Mouse (Mus musculus) embryonic facial prominence, embryonic 14.5 days (tissue): ENCODE measurements around the gene Sh3rf3. TPM values are rescaled to one million over a fixed set of nuclear protein-coding genes. Genes with fewer than 3 reads are reported as not detected.

Experiments
- ATAC-seq: fragments of 200-750 bp; cut with Nextera tagmentation; 2 replicates; pipeline ENCODE4 v1.8.0; 2017; ENCODE audit warnings: low read depth, moderate number of reproducible peaks, moderate TSS enrichment
- DNase-seq: peaks from one replicate; pipeline ENCODE4 v3.0.0-alpha.2; 2015; ENCODE audit warnings: low spot score
- H3K27ac ChIP-seq: fragments of 300-500 bp; sonication (generic); replicated peaks from 2 replicates; pipeline ENCODE4 v1.5.1; 2014; ENCODE audit warnings: low read depth, mild to moderate bottlenecking, low read length, moderate library complexity
- H3K27me3 ChIP-seq: fragments of 300-500 bp; sonication (generic); replicated peaks from 2 replicates; pipeline ENCODE4 v1.6.1; 2014; ENCODE audit warnings: low read length; ENCODE audit not compliant: control insufficient read depth, insufficient read depth
- H3K36me3 ChIP-seq: fragments of 300-500 bp; sonication (generic); 2 replicates; pipeline ENCODE4 v1.6.1; 2014; ENCODE audit warnings: low read length, mixed read lengths; ENCODE audit not compliant: control insufficient read depth, insufficient read depth
- H3K4me1 ChIP-seq: fragments of 300-500 bp; sonication (generic); 2 replicates; pipeline ENCODE4 v1.6.1; 2014; ENCODE audit warnings: antibody characterized with exemption, low read length; ENCODE audit not compliant: control insufficient read depth, insufficient read depth
- H3K4me2 ChIP-seq: fragments of 300-500 bp; sonication (generic); 2 replicates; pipeline ENCODE4 v1.6.1; 2014; ENCODE audit warnings: low read depth, mild to moderate bottlenecking, low read length, moderate library complexity, mixed read lengths
- H3K4me3 ChIP-seq: fragments of 300-500 bp; sonication (generic); 2 replicates; pipeline ENCODE4 v1.5.1; 2014; ENCODE audit warnings: low read depth, mild to moderate bottlenecking, low read length
- H3K9ac ChIP-seq: fragments of 300-500 bp; sonication (generic); 2 replicates; pipeline ENCODE4 v1.6.1; 2014; ENCODE audit warnings: low read depth, mild to moderate bottlenecking, low read length, moderate library complexity, mixed read lengths
- H3K9me3 ChIP-seq: fragments of 300-500 bp; sonication (generic); 2 replicates; pipeline ENCODE4 v1.6.1; 2016; ENCODE audit warnings: low read length; ENCODE audit not compliant: control insufficient read depth
- WGBS: fragments of 180-500 bp; shearing (Covaris S2); extraction: QIAGEN DNeasy Blood & Tissue Kit; methylation state at CpG from one replicate; pipeline ENCODE4 v1.1.7; 2014; 5-methylcytosine and 5-hydroxymethylcytosine counted together
- polyA plus RNA-seq: library from polyadenylated mRNA; unstranded; fragments of >200 nt; fragmentation: Nextera tagmentation; extraction: Ambion mirVana; gene quantifications from 2 replicates; pipeline ENCODE4 v1.2.1, GENCODE M21; 2014

Gene Sh3rf3
- polyA plus RNA-seq, 1 experiment from 2014 or later = 3.1 TPM

GRCm38 (mm10) chr10:58885351-58885750, 72.2 kb downstream of the Sh3rf3 start:
- Histone ChIP-seq H3K36me3 (no peaks in the 10 kb centered on the region), H3K9ac (no peak overlapping the region), H3K27me3 (no peaks in the 10 kb centered on the region), H3K4me1 (no peaks in the 10 kb centered on the region), H3K27ac (no peak overlapping the region), H3K4me3 (no peak overlapping the region), H3K9me3 (no peaks in the 10 kb centered on the region), H3K4me2 (no peak overlapping the region)
- DNase-seq (peak; percentile 45), ATAC-seq (no peak; the same call in 1 of the 2 replicates)
- 44% methylated on average over 5 of the region's 5 CpGs for WGBS

GRCm38 (mm10) chr10:58885816-58886215, 72.7 kb downstream of the Sh3rf3 start:
- no peak overlapping the region for H3K4me2 ChIP-seq
- H3K27me3 ChIP-seq = no peaks in the 10 kb centered on the region
- H3K9me3 ChIP-seq = no peaks in the 10 kb centered on the region
- H3K27ac ChIP-seq = no peak overlapping the region
- ATAC-seq (no peak), DNase-seq (peak; percentile 17)
- no peak overlapping the region for H3K9ac ChIP-seq
- no peaks in the 10 kb centered on the region for H3K36me3 ChIP-seq
- H3K4me1 ChIP-seq = 0 out of 2 replicates have a peak, but pooled peaks cover under 1% of the 10 kb centered on the region
- no peak overlapping the region for H3K4me3 ChIP-seq
- WGBS = 75% methylated on average over 2 of the region's 2 CpGs

GRCm38 (mm10) chr10:58890671-58891439, 77.7 kb downstream of the Sh3rf3 start:
- ATAC-seq = no peak
- peak; percentile 71 for DNase-seq
- Histone ChIP-seq H3K27ac (no peak overlapping the region), H3K4me2 (no peak overlapping the region), H3K4me1 (0 out of 2 replicates have a peak, but pooled peaks cover 4% of the 10 kb centered on the region), H3K27me3 (no peaks in the 10 kb centered on the region), H3K9ac (no peak overlapping the region), H3K36me3 (no peaks in the 10 kb centered on the region), H3K4me3 (no peak overlapping the region), H3K9me3 (no peaks in the 10 kb centered on the region)
- 32% methylated on average over 15 of the region's 16 CpGs for WGBS

GRCm38 (mm10) chr10:58895431-58895830, 82.3 kb downstream of the Sh3rf3 start:
- H3K27me3 ChIP-seq = no peaks in the 10 kb centered on the region
- H3K4me3 ChIP-seq = no peak overlapping the region
- no peak overlapping the region for H3K27ac ChIP-seq
- WGBS = 79% methylated on average over 5 of the region's 5 CpGs
- no peak overlapping the region for H3K4me2 ChIP-seq
- H3K36me3 ChIP-seq = no peaks in the 10 kb centered on the region
- H3K9me3 ChIP-seq = no peaks in the 10 kb centered on the region
- DNase-seq = no peak
- no peak for ATAC-seq
- 0 out of 2 replicates have a peak, but pooled peaks cover 4% of the 10 kb centered on the region for H3K4me1 ChIP-seq
- H3K9ac ChIP-seq = no peak overlapping the region

- no peak overlapping the region for H3K4me2 ChIP-seq
- no peak overlapping the region for H3K27ac ChIP-seq
- no peaks in the 10 kb centered on the region for H3K27me3 ChIP-seq
- ATAC-seq = no peak
- H3K9me3 ChIP-seq = no peaks in the 10 kb centered on the region
- H3K36me3 ChIP-seq = no peaks in the 10 kb centered on the region
- H3K4me1 ChIP-seq = no peaks in the 10 kb centered on the region
- WGBS = 72% methylated on average over 3 of the region's 3 CpGs
- no peak overlapping the region for H3K9ac ChIP-seq
- DNase-seq = no peak
- H3K4me3 ChIP-seq = no peak overlapping the region
These were observed 83.9 kb downstream of the Sh3rf3 start for GRCm38 (mm10) chr10:58897009-58897543.

GRCm38 (mm10) chr10:58905253-58905652, 92.1 kb downstream of the Sh3rf3 start:
- H3K27me3 ChIP-seq = no peaks in the 10 kb centered on the region
- no peaks in the 10 kb centered on the region for H3K36me3 ChIP-seq
- 0 out of 2 replicates have a peak, but pooled peaks have one; percentile 57 for ATAC-seq
- no peak overlapping the region for H3K9ac ChIP-seq
- H3K4me1 ChIP-seq = no peaks in the 10 kb centered on the region
- peak; percentile 64 for DNase-seq
- WGBS = 33% methylated on average over 6 of the region's 6 CpGs
- no peak overlapping the region for H3K4me2 ChIP-seq
- H3K27ac ChIP-seq = no peak overlapping the region
- no peak overlapping the region for H3K4me3 ChIP-seq
- no peaks in the 10 kb centered on the region for H3K9me3 ChIP-seq

- Histone ChIP-seq H3K4me2 (no peak overlapping the region), H3K9me3 (no peaks in the 10 kb centered on the region), H3K9ac (no peak overlapping the region), H3K27ac (no peak overlapping the region), H3K27me3 (no peaks in the 10 kb centered on the region), H3K36me3 (no peaks in the 10 kb centered on the region), H3K4me3 (no peak overlapping the region), H3K4me1 (no peaks in the 10 kb centered on the region)
- 64% methylated on average over 5 of the region's 5 CpGs for WGBS
- no peak for DNase-seq
- peak; percentile 12; the same call in 1 of the 2 replicates for ATAC-seq
These were observed 93.9 kb downstream of the Sh3rf3 start for GRCm38 (mm10) chr10:58907001-58907443.

DNA sequence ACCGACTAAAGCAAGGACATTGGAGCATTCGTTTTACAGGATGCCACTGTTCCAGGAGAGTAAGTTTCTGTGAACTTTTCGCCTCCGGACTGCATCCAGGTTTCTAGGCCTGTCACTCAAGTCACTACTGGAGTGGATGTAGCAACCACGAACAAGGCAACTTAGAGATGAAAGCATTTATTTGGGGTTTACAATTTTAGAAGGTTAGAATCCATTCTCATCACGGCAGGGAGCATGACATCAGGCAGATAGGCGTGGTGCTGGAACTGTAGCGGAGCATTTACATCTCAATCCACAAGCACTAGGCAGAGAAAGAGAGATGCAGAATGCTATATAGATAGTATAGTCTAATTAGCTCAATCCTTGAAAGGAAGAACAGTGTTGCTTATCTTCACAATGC, 95.3 kb downstream of the Sh3rf3 start:
- ATAC-seq (no peak), DNase-seq (no peak)
- H3K27ac ChIP-seq = no peak overlapping the region
- 86% methylated on average over 8 of the region's 8 CpGs for WGBS
- H3K9ac ChIP-seq = no peak overlapping the region
- H3K27me3 ChIP-seq = no peaks in the 10 kb centered on the region
- H3K36me3 ChIP-seq = no peaks in the 10 kb centered on the region
- no peaks in the 10 kb centered on the region for H3K9me3 ChIP-seq
- no peak overlapping the region for H3K4me3 ChIP-seq
- H3K4me1 ChIP-seq = no peaks in the 10 kb centered on the region
- no peak overlapping the region for H3K4me2 ChIP-seq
